Mouse (Mus musculus) gastrocnemius, postnatal 14 days (tissue): ENCODE measurements around the gene Acap1. TPM values are rescaled to one million over a fixed set of nuclear protein-coding genes. Genes with fewer than 3 reads are reported as not detected.

Source experiments
- microRNA-seq, 2 experiments: library from miRNA; unstranded; fragments of <30 nt; microRNA quantifications; one replicate each; pipeline ENCODE4 v1.2.0; 2021
- total RNA-seq, 2 experiments: library from RNA; stranded (reverse); gene quantifications; 2 replicates each; pipeline ENCODE4 v1.2.3; 2021

Acap1 gene
- total RNA-seq, 2 experiments from 2014 or later: 0.33 to 0.55 TPM

Small RNA genes within 50 kb of the gene (microRNA-seq; reads per million reads assigned to microRNA genes)
- gene Mir6924: 0 reads per million in 2 experiments

Other genes starting within 250 kb of the Acap1 start
- not detected for gene Sox15, start 240.2 kb downstream of the Acap1 start, total RNA-seq
- 10 to 100 TPM; 11.8 to 12.1 TPM for gene Mpdu1, start 232.9 kb downstream of the Acap1 start, total RNA-seq
- 1 to 10 TPM; 4.0 to 4.6 TPM for gene Cd68, start 229.4 kb downstream of the Acap1 start, total RNA-seq
- gene Eif4a1, start 223.1 kb downstream of the Acap1 start, total RNA-seq: 100 to 1,000 TPM; 141 to 170 TPM
- gene Senp3, start 213.5 kb downstream of the Acap1 start, total RNA-seq: 10 to 100 TPM; 22.4 to 23.2 TPM
- 1 to 10 TPM; 1.3 to 1.8 TPM for gene Tnfsf13, start 209.8 kb downstream of the Acap1 start, total RNA-seq
- gene Tnfsf12, start 199.7 kb downstream of the Acap1 start, total RNA-seq: 10 to 100 TPM; 14.0 to 14.8 TPM
- gene Tnfsfm13, start 199.4 kb downstream of the Acap1 start, total RNA-seq: 1 to 10 TPM; 2.2 to 3.0 TPM
- 10 to 100 TPM; 36.4 to 39.1 TPM for gene Polr2a, start 136.9 kb downstream of the Acap1 start, total RNA-seq
- gene Slc35g3, start 133.6 kb downstream of the Acap1 start, total RNA-seq: not detected
- 10 to 100 TPM; 18.2 to 21.3 TPM for gene Zbtb4, start 129.6 kb downstream of the Acap1 start, total RNA-seq
- 10 to 100 TPM; 75.5 to 80.7 TPM for gene Chrnb1, start 99.6 kb downstream of the Acap1 start, total RNA-seq
- 1 to 10 TPM; 6.6 to 8.0 TPM for gene Fgf11, start 93.7 kb downstream of the Acap1 start, total RNA-seq
- gene Tmem102, start 89.9 kb downstream of the Acap1 start, total RNA-seq: under 1 TPM; 0.16 to 0.27 TPM
- gene Gm39566, start 80.2 kb downstream of the Acap1 start, total RNA-seq: not detected
- gene Spem2, start 77.1 kb downstream of the Acap1 start, total RNA-seq: not detected
- not detected for gene Spem1, start 73.4 kb downstream of the Acap1 start, total RNA-seq
- gene Nlgn2, start 57.8 kb downstream of the Acap1 start, total RNA-seq: 1 to 10 TPM; 6.8 to 7.4 TPM
- gene Tmem256, start 57.0 kb downstream of the Acap1 start, total RNA-seq: 100 to 1,000 TPM; 104 to 108 TPM
- gene Plscr3, start 49.2 kb downstream of the Acap1 start, total RNA-seq: 10 to 100 TPM; 16.5 to 22.4 TPM
- gene Tnk1, start 36.8 kb downstream of the Acap1 start, total RNA-seq: under 1 TPM in 1 of 2 experiments, not detected in 1; 0.10 TPM
- not detected for gene Tmem95, start 17.5 kb downstream of the Acap1 start, total RNA-seq
- gene Kctd11, start 14.1 kb downstream of the Acap1 start, total RNA-seq: 1 to 10 TPM; 2.0 TPM
- gene 2810408A11Rik, start 5.4 kb upstream of the Acap1 start, total RNA-seq: under 1 TPM; 0.62 to 0.84 TPM
- gene Neurl4, start 5.5 kb upstream of the Acap1 start, total RNA-seq: 10 to 100 TPM; 27.2 to 29.1 TPM
- 10 to 100 TPM; 21.8 to 24.2 TPM for gene Gps2, start 18.3 kb upstream of the Acap1 start, total RNA-seq
- gene Eif5a, start 26.4 kb upstream of the Acap1 start, total RNA-seq: 100 to 1,000 TPM; 567 to 637 TPM
- gene Ybx2, start 40.3 kb upstream of the Acap1 start, total RNA-seq: 1 to 10 TPM; 2.1 to 4.3 TPM
- 100 to 1,000 TPM; 158 to 236 TPM for gene Slc2a4, start 52.6 kb upstream of the Acap1 start, total RNA-seq
- gene Cldn7, start 69.2 kb upstream of the Acap1 start, total RNA-seq: under 1 TPM in 1 of 2 experiments, not detected in 1; 0.72 TPM
- gene Ctdnep1, start 85.6 kb upstream of the Acap1 start, total RNA-seq: 100 to 1,000 TPM; 185 to 209 TPM
- gene Elp5, start 87.0 kb upstream of the Acap1 start, total RNA-seq: 10 to 100 TPM; 43.0 to 52.9 TPM
- gene Gabarap, start 95.6 kb upstream of the Acap1 start, total RNA-seq: 100 to 1,000 TPM; 170 to 180 TPM
- gene Phf23, start 100.2 kb upstream of the Acap1 start, total RNA-seq: 10 to 100 TPM; 20.4 to 20.7 TPM
- gene Dvl2, start 105.1 kb upstream of the Acap1 start, total RNA-seq: 1 to 10 TPM; 5.1 to 7.8 TPM
- 100 to 1,000 TPM; 266 to 408 TPM for gene Acadvl, start 119.9 kb upstream of the Acap1 start, total RNA-seq
- gene Dlg4, start 121.4 kb upstream of the Acap1 start, total RNA-seq: 1 to 10 TPM; 8.7 to 9.2 TPM
- gene Asgr1, start 158.5 kb upstream of the Acap1 start, total RNA-seq: not detected
- gene Asgr2, start 197.1 kb upstream of the Acap1 start, total RNA-seq: not detected
- gene Mgl2, start 234.8 kb upstream of the Acap1 start, total RNA-seq: 1 to 10 TPM; 1.9 to 3.1 TPM